Mouse (Mus musculus) neural tube, embryonic 11.5 days (tissue): Measurements from ENCODE around the gene Map3k13. TPM values are rescaled to one million over a fixed set of nuclear protein-coding genes. Genes with fewer than 3 reads are reported as not detected.

Experiments
- ATAC-seq: fragments of 200-750 bp; cut with Nextera tagmentation; 2 replicates; pipeline ENCODE4 v1.8.0; 2017; ENCODE audit warnings: moderate number of reproducible peaks, mild to moderate bottlenecking, moderate TSS enrichment, moderate library complexity; ENCODE audit not compliant: insufficient read depth, low FRiP score, low TSS enrichment
- DNase-seq: peaks from one replicate; pipeline ENCODE4 v3.0.0-alpha.2; 2015; ENCODE audit warnings: low spot score
- H3K27ac ChIP-seq: fragments of 300-500 bp; sonication (generic); 2 replicates; pipeline ENCODE4 v1.5.1; 2014; ENCODE audit warnings: low read depth, mild to moderate bottlenecking, low read length
- H3K27me3 ChIP-seq: fragments of 300-500 bp; sonication (generic); 2 replicates; pipeline ENCODE4 v1.6.1; 2014; ENCODE audit warnings: mild to moderate bottlenecking, low read length, mixed read lengths; ENCODE audit not compliant: control insufficient read depth, insufficient read depth
- H3K36me3 ChIP-seq: fragments of 300-500 bp; sonication (generic); 2 replicates; pipeline ENCODE4 v1.6.1; 2014; ENCODE audit warnings: mild to moderate bottlenecking, low read length, moderate library complexity, mixed read lengths; ENCODE audit not compliant: control insufficient read depth, insufficient read depth
- H3K4me1 ChIP-seq: fragments of 300-500 bp; sonication (generic); 2 replicates; pipeline ENCODE4 v1.6.1; 2014; ENCODE audit warnings: low read length, mixed read lengths; ENCODE audit not compliant: control insufficient read depth, insufficient read depth
- H3K4me2 ChIP-seq: fragments of 300-500 bp; sonication (generic); 2 replicates; pipeline ENCODE4 v1.6.1; 2014; ENCODE audit warnings: low read depth, mild to moderate bottlenecking, moderate library complexity
- H3K4me3 ChIP-seq: fragments of 300-500 bp; sonication (generic); 2 replicates; pipeline ENCODE4 v1.5.1; 2014; ENCODE audit warnings: low read depth, low read length
- H3K9ac ChIP-seq: fragments of 300-500 bp; sonication (generic); 2 replicates; pipeline ENCODE4 v1.6.1; 2014; ENCODE audit warnings: mild to moderate bottlenecking, low read length
- H3K9me3 ChIP-seq: fragments of 300-500 bp; sonication (generic); 2 replicates; pipeline ENCODE4 v1.6.1; 2016; ENCODE audit warnings: low read length; ENCODE audit not compliant: control insufficient read depth
- WGBS: fragments of 180-500 bp; shearing (Covaris S2); extraction: QIAGEN DNeasy Blood & Tissue Kit; methylation state at CpG from one replicate; pipeline ENCODE4 v1.1.7; 2014; 5-methylcytosine and 5-hydroxymethylcytosine counted together
- polyA plus RNA-seq: library from polyadenylated mRNA; unstranded; fragments of >200 nt; fragmentation: Nextera tagmentation; extraction: Ambion mirVana; gene quantifications from 2 replicates; pipeline ENCODE4 v1.2.1, GENCODE M21; 2014

Gene Map3k13
- polyA plus RNA-seq, 1 experiment from 2014 or later: 10.6 TPM

GRCm38 (mm10) chr16:21782807-21783206 lies 11.3 kb upstream of the Map3k13 start:
- Histone ChIP-seq H3K4me2 (no peak overlapping the region), H3K9ac (no peak overlapping the region), H3K27me3 (no peaks in the 10 kb centered on the region), H3K27ac (no peak overlapping the region), H3K4me3 (no peak overlapping the region), H3K9me3 (no peaks in the 10 kb centered on the region), H3K36me3 (no peaks in the 10 kb centered on the region), H3K4me1 (no peaks in the 10 kb centered on the region; the same call in 1 of the 2 replicates)
- ATAC-seq (no peak), DNase-seq (no peak)
- 59% methylated on average over 2 of the region's 2 CpGs for WGBS

- no peaks in the 10 kb centered on the region for H3K27me3 ChIP-seq
- no peaks in the 10 kb centered on the region; the same call in 1 of the 2 replicates for H3K4me1 ChIP-seq
- H3K4me3 ChIP-seq: no peak overlapping the region
- ATAC-seq (no peak), DNase-seq (no peak)
- H3K27ac ChIP-seq: no peak overlapping the region
- WGBS: 79% methylated on average over 4 of the region's 4 CpGs
- H3K4me2 ChIP-seq: no peak overlapping the region
- H3K9me3 ChIP-seq: no peaks in the 10 kb centered on the region
- H3K36me3 ChIP-seq: no peaks in the 10 kb centered on the region
- H3K9ac ChIP-seq: no peak overlapping the region
Observed at GRCm38 (mm10) chr16:21785000-21785399, 9.1 kb upstream of the Map3k13 start.

- WGBS: 84% methylated on average over 8 of the region's 8 CpGs
- no peak overlapping the region for H3K27ac ChIP-seq
- H3K36me3 ChIP-seq: no peaks in the 10 kb centered on the region
- ATAC-seq (no peak), DNase-seq (no peak)
- no peak overlapping the region for H3K9ac ChIP-seq
- no peak overlapping the region for H3K4me3 ChIP-seq
- H3K4me2 ChIP-seq: no peak overlapping the region
- no peaks in the 10 kb centered on the region; the same call in 1 of the 2 replicates for H3K4me1 ChIP-seq
- no peaks in the 10 kb centered on the region for H3K27me3 ChIP-seq
- no peaks in the 10 kb centered on the region for H3K9me3 ChIP-seq
Observed at GRCm38 (mm10) chr16:21786317-21786716, 7.8 kb upstream of the Map3k13 start.

- no peaks in the 10 kb centered on the region for H3K27me3 ChIP-seq
- DNase-seq (peak; percentile 68), ATAC-seq (peak; percentile 82)
- WGBS: 7% methylated on average over 28 of the region's 28 CpGs
- H3K27ac ChIP-seq: no peak within 1 kb of the TSS
- H3K9me3 ChIP-seq: no peaks in the 10 kb centered on the region
- no peaks in the 10 kb centered on the region for H3K36me3 ChIP-seq
- peak within 1 kb of the TSS; percentile 56 for H3K9ac ChIP-seq
- H3K4me2 ChIP-seq: peak within 1 kb of the TSS; percentile 78
- no peaks in the 10 kb centered on the region; the same call in 1 of the 2 replicates for H3K4me1 ChIP-seq
- H3K4me3 ChIP-seq: peak within 1 kb of the TSS; percentile 43
Observed at GRCm38 (mm10) chr16:21787516-21788353, 6.4 kb upstream of the Map3k13 start, which contains the start of gene Ehhadh. TSS of gene Ehhadh (minus strand) at chr16:21787807.

GRCm38 (mm10) chr16:21788581-21788980 lies 5.6 kb upstream of the Map3k13 start:
- no peak for DNase-seq
- WGBS: 46% methylated on average over 3 of the region's 3 CpGs
- Histone ChIP-seq H3K27ac (no peak overlapping the region), H3K4me2 (no peak overlapping the region), H3K9me3 (no peaks in the 10 kb centered on the region), H3K9ac (no peak overlapping the region), H3K27me3 (no peaks in the 10 kb centered on the region), H3K4me3 (no peak overlapping the region), H3K4me1 (no peaks in the 10 kb centered on the region; the same call in 1 of the 2 replicates), H3K36me3 (no peaks in the 10 kb centered on the region)
- ATAC-seq: no peak

- Histone ChIP-seq H3K27ac (no peak overlapping the region), H3K4me3 (no peak overlapping the region), H3K4me1 (no peaks in the 10 kb centered on the region; the same call in 1 of the 2 replicates), H3K27me3 (no peaks in the 10 kb centered on the region), H3K9me3 (no peaks in the 10 kb centered on the region), H3K36me3 (no peaks in the 10 kb centered on the region), H3K4me2 (no peak overlapping the region), H3K9ac (no peak overlapping the region)
- 66% methylated on average over 2 of the region's 2 CpGs for WGBS
- ATAC-seq (no peak), DNase-seq (no peak)
Observed at GRCm38 (mm10) chr16:21789180-21789579, 5.0 kb upstream of the Map3k13 start.

GRCm38 (mm10) chr16:21790469-21790868 lies 3.7 kb upstream of the Map3k13 start:
- Histone ChIP-seq H3K27ac (no peak overlapping the region), H3K4me3 (no peak overlapping the region), H3K9me3 (no peaks in the 10 kb centered on the region), H3K36me3 (no peaks in the 10 kb centered on the region), H3K4me1 (no peaks in the 10 kb centered on the region; the same call in 1 of the 2 replicates), H3K27me3 (no peaks in the 10 kb centered on the region), H3K4me2 (no peak overlapping the region), H3K9ac (no peak overlapping the region)
- WGBS: 17% methylated on average over 1 of the region's 1 CpGs
- no peak for ATAC-seq
- DNase-seq: no peak

- H3K27ac ChIP-seq: no peak overlapping the region
- no peaks in the 10 kb centered on the region for H3K9me3 ChIP-seq
- DNase-seq: no peak
- ATAC-seq: no peak
- no peaks in the 10 kb centered on the region for H3K27me3 ChIP-seq
- no peak overlapping the region for H3K9ac ChIP-seq
- no peak overlapping the region for H3K4me3 ChIP-seq
- WGBS: 67% methylated on average over 3 of the region's 3 CpGs
- H3K4me1 ChIP-seq: no peaks in the 10 kb centered on the region; the same call in 1 of the 2 replicates
- no peaks in the 10 kb centered on the region for H3K36me3 ChIP-seq
- H3K4me2 ChIP-seq: no peak overlapping the region
Observed at GRCm38 (mm10) chr16:21791779-21792178, 2.4 kb upstream of the Map3k13 start.
